Mouse (Mus musculus): ENCODE results near the gene Mcmbp. TPM values are rescaled to one million over a fixed set of nuclear protein-coding genes. Genes with fewer than 3 reads are reported as not detected.
A peak's percentile ranks its signal among the peaks of the same experiment; 100 is the strongest.

Mcmbp gene
- total RNA-seq (2021): 10 to 100 TPM; 26.3 to 27.2 TPM
- long read RNA-seq, experiment 1, full-length matches to known transcripts: 59 of 63 reads
- long read RNA-seq, experiment 1, partial matches to known transcripts: 1 of 63 reads
- long read RNA-seq, experiment 1, other reads (novel, unspliced or antisense): 3 of 63 reads
- long read RNA-seq, experiment 2, full-length matches to known transcripts: 41 of 46 reads
- long read RNA-seq, experiment 2, partial matches to known transcripts: 4 of 46 reads
- long read RNA-seq, experiment 2, other reads (novel, unspliced or antisense): 1 of 46 reads

DNA sequence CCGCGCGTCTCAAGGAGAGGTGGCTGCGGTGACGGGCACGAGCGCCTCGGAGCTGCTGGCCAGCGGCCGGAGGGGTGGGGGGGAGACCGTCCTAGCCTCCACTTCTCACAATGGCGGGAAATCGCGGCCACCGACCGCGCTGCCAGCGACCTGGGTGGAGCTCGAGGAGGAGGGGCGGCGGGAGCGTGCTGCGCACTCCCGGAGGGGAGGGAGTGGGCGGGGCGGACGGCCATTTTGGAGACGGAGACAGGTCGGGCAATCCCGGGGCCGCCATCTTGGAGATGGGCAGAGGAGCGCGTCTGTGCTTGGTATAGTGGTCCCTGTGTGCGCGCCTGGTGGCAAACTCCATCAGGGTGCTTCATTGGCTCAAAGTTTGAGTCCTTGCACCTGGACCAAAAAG, at the start of gene Mcmbp:
Mcmbp (minus strand) TSS at position 162 of the 400 bp plus-strand sequence.
- intact Hi-C loops (cut with DNase I): no loop called here

DNA sequence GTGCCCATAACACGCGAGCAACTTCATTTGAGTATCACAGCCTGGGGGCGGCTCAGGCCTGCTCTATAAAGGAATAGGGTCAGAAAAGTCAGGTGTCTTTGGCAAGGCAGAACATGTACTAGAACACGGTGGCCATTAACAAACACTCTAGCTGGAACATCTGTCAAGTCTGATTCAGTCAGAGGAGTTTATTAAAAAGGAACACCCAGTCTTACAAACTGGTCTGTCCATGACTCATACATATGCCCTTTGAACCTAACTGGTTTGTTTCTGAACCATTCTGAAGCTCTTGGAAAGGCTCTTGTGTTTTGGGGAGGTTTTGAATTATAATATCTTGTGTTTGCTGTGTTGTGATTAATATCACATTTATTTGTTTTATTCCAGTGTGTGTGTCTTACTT, 49.8 kb upstream of the Mcmbp start:
- DNase-seq: no peak
- intact Hi-C loops (cut with DNase I): no loop called here

More for the DNA sequence above, at the start of gene Mcmbp:
- peak; percentile 98 for DNase-seq

DNA sequence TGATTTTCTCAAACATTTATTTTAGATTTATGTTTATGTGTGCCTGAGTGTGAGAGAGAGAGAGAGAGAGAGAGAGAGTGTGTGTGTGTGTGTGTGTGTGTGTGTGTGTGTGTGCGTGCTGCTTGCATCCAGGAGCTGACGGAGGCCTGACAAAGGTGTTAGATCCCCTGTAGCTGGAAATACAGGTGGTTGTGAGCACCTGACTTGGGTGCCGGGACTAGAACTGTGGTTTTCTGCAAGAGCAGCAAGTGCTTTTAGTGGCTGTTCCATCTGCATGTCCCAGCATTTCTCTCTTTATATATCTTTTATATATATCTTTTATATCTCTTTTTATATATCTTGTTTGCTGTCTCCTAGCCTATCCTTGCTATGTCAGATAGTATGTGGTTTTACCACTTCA, 41.6 kb upstream of the Mcmbp start:
- DNase-seq: no peak
- intact Hi-C loops (cut with DNase I): no loop called here

DNA sequence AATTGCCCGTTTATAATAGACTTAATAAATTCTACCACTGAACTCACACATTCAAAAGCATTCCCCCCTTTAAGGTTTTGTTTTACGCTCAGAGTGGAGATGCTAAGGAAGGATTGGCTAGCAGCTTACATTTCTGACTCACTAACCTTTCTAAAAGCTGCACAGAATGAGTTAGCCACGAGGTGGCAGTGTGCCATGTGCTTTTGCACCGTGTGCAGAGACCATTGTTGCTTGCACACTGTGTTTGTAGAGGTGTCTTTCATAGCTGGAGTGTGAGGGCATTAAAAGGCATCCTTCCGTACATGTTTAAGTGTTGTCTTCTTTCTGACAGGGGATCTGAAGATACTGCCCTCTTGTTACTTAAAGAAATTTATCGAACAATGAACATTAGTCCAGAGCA, 39.0 kb upstream of the Mcmbp start:
- DNase-seq: peak; percentile 35 to 54
- intact Hi-C loops (cut with DNase I): no loop called here

DNA sequence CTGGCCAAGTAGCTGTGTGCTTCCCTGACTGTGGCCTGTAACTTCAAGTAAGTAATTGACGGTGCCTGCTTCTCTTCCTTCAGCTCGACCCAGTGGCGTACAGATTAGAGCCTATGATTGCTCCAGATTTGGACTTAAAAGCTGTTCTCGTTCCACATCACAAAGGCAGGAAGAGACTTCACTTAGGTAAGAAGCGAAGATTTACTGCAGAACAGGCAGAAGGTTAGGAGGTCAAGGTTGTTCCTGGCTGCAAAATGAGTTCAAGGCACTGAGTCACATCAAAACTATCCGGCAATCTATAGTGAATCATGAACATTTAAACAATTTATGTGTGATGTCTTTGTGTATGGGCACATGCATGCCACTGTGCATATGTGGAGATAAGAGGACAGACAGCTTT, 36.9 kb upstream of the Mcmbp start:
- intact Hi-C loops (cut with DNase I): no loop called here
- no peak for DNase-seq

DNA sequence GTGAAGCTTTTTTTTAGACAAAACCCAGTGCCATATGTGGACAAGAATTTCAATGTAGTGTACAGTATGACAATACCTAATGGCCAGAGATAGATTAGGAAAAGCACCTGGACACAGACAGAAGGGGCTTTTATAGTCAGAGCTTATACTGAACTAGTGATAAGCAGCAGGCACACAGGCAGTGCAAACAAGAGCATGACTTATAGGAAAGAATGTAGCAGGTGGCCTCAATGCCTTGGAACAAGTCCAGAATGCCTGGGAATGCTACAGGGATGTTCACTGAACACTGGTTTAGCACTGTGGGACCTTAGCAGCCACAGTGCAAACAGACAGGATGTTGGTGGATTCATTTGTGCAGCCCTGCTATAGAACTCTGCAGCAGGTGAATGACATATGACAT, 26.4 kb upstream of the Mcmbp start:
- DNase-seq: no peak
- intact Hi-C loops (cut with DNase I): no loop called here

DNA sequence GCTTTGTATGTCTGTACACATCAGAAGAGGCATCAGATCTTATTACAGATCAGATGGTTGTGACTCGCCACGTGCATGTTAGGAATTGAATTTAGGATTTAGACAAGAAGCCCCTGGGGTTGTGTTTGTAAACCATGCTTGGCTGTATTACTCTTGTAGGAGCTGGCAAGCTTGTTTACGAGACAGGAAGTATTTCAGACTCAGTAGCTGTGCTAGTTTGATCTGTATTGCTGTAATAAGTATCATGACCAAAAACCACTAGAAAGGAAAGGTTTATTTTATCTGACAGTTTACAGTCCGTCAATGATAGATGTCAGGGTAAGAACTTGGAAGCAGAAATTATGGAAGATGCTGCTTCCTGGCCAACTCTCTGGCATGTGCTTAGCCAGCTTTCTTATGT, 18.7 kb upstream of the Mcmbp start:
- intact Hi-C loops (cut with DNase I): no loop called here

DNA sequence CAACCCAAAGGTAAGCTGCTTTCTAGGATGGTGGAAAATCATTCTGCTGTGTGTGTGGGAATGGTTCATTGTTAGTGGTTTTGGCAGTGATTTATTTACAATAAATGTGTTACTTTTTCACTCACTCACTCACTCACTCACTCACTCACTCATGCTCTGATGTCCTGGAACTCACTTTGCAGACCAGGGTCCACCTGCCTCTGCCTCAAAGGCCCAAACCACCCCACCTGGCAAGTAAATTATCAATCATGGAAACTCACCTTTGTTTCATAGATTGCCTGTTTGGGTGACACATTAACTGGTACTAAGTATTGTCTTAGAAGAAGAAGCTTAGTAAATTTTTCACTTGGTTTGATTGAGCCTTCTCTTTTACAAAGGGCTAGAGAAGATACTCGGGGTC, 15.1 kb upstream of the Mcmbp start:
- intact Hi-C loops (cut with DNase I): no loop called here
- no peak for DNase-seq

More for the DNA sequence above, 18.7 kb upstream of the Mcmbp start:
- no peak for DNase-seq

DNA sequence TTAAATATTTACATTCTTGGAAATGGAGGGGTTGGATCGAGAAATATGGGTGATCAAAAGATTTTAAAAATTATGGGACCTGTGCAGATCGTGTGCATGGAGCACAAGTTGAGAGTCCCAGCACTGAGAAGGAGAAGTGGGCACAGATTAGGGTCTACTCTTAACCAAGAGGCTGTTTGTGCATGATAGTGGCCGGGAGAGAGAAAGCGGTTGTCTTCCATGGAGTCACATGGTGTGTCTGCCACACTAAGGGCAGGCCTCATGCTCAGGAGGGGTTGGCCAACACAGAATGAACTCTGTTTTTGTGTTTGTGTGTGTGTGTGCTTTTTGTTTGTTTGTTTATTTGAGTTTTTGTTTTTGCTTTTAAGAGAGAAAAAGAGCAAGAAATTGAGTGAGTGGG, 11.7 kb upstream of the Mcmbp start:
- intact Hi-C loops (cut with DNase I): no loop called here
- DNase-seq: no peak

DNA sequence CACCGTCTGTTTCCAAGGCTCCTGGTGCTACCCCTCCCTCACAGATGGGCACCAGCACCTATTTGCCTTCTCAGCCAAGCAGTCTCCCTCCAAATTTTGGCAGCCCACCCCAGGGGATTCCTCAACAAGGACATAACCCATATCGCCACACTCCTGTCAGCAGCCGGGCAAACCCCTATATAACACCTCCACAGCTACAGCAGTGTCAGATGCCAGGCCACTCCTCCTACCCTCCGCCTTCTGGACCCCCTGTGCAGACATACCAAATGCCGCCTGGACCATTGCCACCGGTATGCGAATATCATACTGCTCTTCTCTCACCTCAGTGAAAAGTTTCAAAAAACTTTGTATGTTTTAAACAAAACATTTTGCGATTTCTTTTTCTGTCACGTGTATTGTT, 10.0 kb upstream of the Mcmbp start:
- intact Hi-C loops (cut with DNase I): no loop called here
- DNase-seq: peak in 1 of 2 experiments; percentile 21

DNA sequence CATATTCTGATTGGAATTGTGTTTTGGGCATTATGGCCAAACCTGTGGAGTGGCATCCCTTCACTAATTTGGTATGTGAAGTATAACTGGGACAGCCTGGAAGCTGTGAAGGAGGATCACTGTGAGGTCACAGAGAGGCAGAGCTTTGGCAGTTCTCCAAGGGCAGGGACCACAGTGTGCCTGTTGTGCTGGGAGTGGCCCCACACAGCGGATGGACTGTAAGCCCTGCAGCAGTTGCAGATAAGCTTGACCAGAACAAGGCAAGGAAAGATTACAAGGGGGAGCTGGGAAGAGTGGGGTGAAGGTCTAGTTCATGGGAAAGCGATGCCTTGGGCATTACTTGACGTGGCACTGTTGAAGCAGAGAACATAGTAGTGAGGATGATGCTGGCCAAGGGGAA, 8.5 kb upstream of the Mcmbp start:
- DNase-seq: peak; percentile 77 to 80
- intact Hi-C loops (cut with DNase I): no loop called here

DNA sequence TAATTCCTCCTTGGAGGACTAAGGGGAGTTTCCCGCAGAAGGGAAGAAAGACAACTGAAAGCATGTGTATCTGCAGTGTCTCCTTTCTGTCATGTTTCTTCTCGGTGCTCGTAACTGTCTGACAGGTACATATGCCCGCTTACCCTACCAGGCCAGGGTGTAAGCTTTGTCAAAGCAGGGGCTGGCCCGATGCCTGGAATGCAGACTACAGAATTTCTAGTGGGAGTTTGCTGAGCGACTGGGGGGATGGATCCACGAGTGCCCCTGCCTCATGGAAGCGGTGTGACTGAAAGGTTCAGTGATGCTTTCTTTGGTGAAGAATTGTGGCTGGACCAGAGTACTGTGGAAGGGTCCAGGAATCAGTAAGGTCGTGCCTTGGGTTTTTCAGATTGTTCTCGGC, 5.9 kb upstream of the Mcmbp start:
- DNase-seq: no peak
- intact Hi-C loops (cut with DNase I): no loop called here

DNA sequence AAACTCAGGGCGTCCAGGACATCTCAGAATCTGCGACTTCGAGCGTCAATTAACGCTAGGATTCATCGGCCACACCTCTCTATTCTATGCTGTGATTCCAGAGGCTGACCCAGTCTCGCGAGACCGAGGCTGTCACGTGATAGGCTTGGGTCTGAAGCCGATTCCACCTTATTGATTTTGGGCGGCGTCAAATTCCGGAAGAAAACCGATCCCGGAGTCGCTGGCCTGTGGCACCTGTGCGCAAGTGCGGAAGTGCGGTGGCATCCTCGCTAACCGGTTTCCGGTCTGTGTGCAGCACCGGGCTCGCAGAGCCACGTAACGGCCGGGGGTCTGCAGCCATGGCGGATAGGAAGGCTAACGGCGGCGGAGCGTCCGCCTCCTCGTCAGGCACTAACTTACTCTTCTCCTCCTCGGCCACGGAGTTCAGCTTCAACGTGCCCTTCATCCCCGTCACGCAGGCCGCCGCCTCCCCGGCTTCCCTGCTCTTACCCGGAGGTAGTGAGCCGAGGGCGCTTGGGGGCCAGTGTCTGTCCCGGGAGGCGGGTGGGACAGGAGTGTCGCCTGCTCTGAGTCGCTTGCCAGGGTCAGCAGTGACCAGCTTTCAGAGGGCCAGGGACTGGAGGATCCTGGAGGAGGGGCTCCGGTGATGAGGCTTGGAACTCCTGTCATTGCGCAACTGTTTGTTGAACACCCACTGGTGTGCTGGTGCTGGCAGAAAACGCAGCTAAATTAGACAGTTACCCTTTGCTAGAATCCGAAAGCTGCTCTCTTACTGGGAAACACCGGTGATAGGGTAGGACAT, 4.6 kb upstream of the Mcmbp start, which contains the start of gene Sec23ip:
Sec23ip (plus strand) TSS at position 260 of the 802 bp plus-strand sequence.
- intact Hi-C loops (cut with DNase I): no loop called here

DNA sequence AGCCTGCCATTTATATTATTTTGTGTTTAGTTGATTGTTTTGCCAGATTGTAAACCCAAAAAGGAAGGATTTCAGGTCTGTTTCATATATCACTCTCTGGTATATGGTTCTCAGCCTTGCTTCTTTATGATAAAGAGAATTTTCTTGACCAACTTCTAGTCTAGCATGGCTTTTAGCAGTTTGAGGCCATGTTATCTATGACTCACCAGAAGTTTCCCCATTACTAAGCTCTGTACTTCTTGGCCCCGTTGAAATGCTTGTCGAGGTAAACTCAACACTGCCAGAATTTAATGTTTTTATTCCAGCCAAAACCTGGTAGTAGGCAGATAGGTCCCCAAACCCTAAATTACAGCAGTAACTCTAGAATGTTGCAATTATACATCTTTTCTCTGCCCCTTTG, 3.6 kb upstream of the Mcmbp start:
- intact Hi-C loops (cut with DNase I): no loop called here
- no peak for DNase-seq

More for the DNA sequence above, 4.6 kb upstream of the Mcmbp start, which contains the start of gene Sec23ip:
- peak; percentile 97 for DNase-seq

DNA sequence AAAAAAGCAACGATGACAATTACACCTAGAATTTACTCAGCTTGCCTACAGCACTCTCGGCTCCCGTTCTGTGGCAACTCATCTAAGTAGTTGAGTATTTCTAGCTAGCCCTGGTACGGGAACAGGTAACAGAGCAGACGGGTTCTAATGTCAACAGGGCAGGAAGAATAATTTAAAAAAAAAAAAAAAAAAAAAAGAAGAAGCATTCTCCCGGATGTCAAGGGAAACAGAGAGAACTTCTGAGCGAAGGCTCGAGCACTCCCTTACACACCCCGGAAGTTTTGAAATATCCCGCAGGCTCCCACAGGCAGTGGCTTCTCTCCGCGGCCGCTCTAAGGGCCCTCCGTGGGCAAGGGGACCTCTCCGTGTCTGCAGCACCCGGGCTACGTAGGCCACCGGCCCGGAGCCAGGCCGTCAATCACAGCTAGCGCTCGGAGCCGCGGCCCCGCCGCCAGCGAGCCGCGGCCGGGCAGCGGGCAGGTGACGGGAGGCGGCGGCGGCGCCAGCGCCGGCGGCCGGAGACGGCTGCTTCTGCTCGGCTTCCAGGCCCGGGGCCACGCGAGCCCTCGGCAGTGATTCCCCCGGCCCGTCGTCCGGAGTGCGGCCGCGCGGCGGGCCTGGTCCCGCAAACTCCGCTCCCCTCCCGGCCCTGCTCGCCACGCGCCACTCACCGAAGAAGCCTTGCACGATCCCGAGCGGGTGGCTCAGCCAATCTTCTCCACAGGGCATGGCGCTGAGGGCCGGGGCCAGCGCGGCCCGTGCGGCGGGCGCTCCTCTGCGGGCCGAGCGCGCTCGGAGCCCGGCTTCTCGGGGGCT, 625 bp downstream of the Mcmbp start:
- DNase-seq: peak; percentile 70 to 71
- intact Hi-C loops (cut with DNase I): no loop called here

DNA sequence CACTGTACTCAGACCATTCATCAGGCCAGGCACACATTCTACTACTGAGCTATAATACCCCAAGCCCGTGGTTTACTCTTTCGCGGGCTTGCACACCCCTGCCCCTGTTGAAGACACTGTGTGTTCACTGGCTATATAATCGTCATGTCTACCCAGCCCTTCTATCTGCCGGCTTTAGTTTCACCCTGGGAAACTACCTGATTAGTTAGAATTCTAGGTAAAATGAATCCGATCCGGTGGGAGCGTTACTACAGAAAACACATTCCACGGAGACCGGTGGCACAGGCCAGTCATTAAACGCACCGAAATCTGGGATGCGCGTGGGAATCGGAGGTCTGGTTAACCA, 1.2 kb downstream of the Mcmbp start:
- DNase-seq: no peak
- intact Hi-C loops (cut with DNase I): no loop called here

DNA sequence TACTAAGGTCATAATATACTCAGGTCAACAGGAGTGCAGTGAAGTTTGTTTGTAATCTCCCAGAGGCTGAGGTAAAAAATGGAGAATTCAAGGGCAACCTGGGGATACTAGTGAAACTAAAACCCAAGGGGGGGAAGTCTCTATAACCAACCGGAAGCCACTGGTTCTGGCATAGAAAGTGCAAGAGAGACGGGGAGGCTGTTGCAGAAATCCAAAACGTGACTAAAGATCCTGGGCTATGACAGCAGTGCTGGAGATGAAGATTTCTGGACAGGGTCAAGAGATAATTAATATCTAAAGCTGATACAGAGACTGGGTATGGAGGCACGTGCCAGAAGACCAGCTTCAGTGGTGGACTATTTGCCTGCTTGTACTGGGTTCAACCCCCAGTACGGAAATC, 2.3 kb downstream of the Mcmbp start:
- DNase-seq: no peak
- intact Hi-C loops (cut with DNase I): no loop called here

DNA sequence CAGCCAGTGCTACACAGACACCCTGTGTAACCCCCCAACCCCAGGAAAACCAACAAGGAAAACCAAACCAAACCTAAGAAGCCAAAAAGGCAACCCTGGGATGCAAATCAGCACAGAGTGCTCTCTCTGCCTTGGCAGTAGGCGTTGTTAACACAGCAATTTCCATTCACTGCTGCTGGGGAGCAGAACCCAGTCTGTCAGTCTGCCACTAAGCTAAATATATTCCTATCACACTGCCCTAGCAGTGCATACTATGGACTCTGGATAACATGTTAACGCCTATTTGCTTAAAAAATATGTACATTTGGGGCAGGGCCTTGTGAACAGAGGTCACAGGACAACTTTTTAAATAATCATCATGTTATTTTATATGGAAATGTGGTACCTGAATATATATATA, 8.7 kb downstream of the Mcmbp start:
- intact Hi-C loops (cut with DNase I): no loop called here
- DNase-seq: no peak

DNA sequence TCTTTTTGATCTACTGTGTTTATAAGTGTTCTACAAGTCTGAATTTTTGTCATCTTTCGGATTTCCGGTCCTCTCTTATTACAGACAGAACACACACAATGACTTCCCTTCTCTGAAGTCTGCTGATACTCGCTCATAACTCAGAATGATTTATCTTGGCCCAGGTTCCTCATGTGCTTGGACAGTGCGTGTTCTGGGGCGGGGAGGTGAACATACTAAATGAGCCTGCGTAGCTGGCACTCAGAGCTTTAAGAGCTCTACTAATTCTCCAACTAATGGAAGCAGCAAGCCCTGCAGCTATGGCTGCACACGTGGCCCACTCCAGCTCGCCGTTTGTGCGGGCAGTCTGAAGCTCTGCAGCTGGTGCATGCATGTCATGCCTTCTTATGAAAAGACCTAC, 11.6 kb downstream of the Mcmbp start:
- no peak for DNase-seq
- intact Hi-C loops (cut with DNase I): no loop called here

DNA sequence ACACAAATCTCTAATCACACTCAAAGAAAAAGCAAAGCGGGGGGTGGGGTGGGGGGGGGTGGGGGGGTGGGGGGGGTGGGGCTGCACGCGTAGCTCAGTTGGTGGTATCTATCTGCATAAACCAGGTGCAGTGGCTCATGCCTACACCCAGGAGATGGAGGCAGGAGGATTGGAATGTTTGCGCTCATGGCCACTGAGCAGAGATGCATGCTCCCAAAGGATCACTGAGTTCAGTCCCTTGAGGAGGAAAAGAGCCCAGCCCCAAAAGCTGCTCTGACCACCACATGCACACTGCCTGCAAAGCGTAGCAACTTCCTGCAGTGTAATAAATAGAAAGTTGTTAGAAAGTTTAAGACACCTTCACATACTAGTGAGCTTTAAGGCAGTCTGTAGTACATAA, 12.6 kb downstream of the Mcmbp start:
- no peak for DNase-seq
- intact Hi-C loops (cut with DNase I): no loop called here

DNA sequence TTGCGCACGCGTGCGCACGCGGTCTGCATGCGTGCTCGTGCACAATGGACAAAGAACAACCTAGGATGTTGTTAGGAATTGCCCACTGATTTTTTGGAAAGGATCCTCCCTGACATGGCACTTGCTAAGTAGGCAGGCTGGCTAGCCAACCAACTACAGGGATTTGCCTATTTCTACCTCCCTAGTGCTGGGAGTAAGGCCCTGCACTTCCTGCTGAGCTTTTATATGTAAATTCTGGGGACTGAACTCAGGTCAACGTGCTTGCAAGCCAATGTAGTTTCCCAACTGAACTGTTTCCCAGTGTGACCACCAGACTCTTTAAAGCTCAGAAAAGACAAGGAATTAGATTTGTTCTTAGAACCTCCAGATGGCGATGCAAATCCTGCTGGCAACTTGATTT, 13.3 kb downstream of the Mcmbp start:
- DNase-seq: no peak
- intact Hi-C loops (cut with DNase I): no loop called here
